Mouse (Mus musculus) thymus, adult 2 months (tissue): ENCODE data around the gene St6gal1.

Source experiments
- CTCF ChIP-seq: fragments of 200-500 bp; IDR thresholded peaks from 2 replicates; pipeline ENCODE4 v1.5.1; 2012; ENCODE audit warnings: mild to moderate bottlenecking, control low read depth, low read length, moderate library complexity, borderline replicate concordance; ENCODE audit not compliant: control insufficient read depth, poor library complexity, insufficient read depth; ENCODE audit errors: extremely low read depth
- POLR2A ChIP-seq: fragments of 200-500 bp; IDR thresholded peaks from 2 replicates; pipeline ENCODE4 v1.6.1; 2012; ENCODE audit warnings: mild to moderate bottlenecking, low read length, control low read depth, moderate library complexity; ENCODE audit not compliant: control insufficient read depth, poor library complexity, insufficient read depth; ENCODE audit errors: extremely low read depth

DNA sequence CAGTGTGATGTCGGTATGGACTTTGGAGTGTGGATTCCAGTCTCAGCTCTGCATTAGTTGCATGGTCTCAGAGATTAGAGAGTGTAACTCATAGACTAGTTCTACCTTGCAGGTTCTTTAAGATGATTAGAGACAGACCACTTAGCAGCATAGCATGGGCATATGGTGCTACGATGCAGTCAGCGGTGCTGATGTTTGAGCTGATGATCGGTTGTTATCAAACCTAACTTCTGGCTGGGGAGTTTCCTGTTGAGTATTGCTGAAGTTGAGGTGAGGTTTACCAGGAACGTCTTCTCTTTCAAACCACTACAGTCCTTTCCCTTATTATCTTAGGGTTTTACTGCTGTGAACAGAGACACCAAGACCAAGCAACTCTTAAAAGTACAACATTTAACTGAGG is 57.7 kb downstream of the St6gal1 start:
- no peak for TF ChIP-seq CTCF
- TF ChIP-seq POLR2A: no peak
